Mouse (Mus musculus): ENCODE results near the gene Insc. TPM values are rescaled to one million over a fixed set of nuclear protein-coding genes. Genes with fewer than 3 reads are reported as not detected.

Insc gene
- polyA plus RNA-seq, 1 experiment from 2014 or later: 14.7 TPM

DNA sequence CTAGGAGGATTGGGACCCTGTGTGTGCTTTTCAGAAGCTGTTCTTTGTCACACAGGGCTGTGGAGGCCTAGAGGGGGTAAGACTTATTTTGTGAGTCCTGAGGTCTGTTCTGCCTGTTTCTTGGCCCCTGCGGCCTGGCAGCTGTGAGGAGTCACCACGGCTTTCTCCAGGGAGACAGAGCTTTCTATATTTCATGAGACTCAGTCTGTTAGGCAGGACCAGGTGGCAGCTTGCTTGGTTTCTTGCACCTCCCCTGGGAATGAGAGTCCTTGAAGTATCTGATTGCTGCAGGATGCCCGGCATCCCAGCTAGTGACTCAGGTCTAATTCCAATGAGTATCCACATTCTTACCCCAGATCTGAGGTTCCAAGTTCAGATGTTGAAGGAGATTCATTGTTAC is 21.8 kb downstream of the Insc start:
- no peaks in the 10 kb centered on the region for H3K4me1 ChIP-seq
- H3K27me3 ChIP-seq: no peaks in the 10 kb centered on the region
- 68% methylated on average over 3 of the region's 3 CpGs for WGBS
- no peak overlapping the region for H3K27ac ChIP-seq (replicated peaks)
- ATAC-seq (ENCODE audit: insufficient number of reproducible peaks, low FRiP score, low TSS enrichment, low read depth): no peak
- H3K9ac ChIP-seq: no peak overlapping the region
- no peak overlapping the region for H3K4me2 ChIP-seq (replicated peaks)
- no peak overlapping the region for H3K4me3 ChIP-seq (replicated peaks)
- no peaks in the 10 kb centered on the region for H3K9me3 ChIP-seq (replicated peaks)
- no peaks in the 10 kb centered on the region for H3K36me3 ChIP-seq

DNA sequence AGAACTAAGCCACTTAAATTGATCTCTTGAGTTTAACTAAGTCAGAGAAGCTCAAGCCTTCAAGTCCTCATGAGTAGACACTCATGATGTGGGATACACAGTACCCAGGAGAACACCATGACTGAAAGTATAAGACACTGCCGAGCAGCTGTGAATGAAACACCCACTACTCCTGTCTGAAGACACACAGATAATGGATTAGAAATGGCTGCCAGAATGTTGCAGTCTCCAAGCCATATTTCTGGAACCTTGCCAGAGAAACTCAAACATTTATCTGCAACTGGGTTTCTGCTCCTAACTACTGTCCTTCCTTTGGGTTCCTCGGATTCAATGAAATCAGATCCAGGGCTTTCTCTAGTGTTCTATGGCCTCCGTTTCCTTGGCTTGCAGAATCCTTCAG is 23.0 kb downstream of the Insc start:
- Histone ChIP-seq H3K27me3 (no peaks in the 10 kb centered on the region), H3K9me3 (replicated peaks) (no peaks in the 10 kb centered on the region), H3K4me3 (replicated peaks) (no peak overlapping the region), H3K27ac (replicated peaks) (no peak overlapping the region), H3K36me3 (no peaks in the 10 kb centered on the region), H3K9ac (no peak overlapping the region), H3K4me1 (no peaks in the 10 kb centered on the region), H3K4me2 (replicated peaks) (no peak overlapping the region)
- ATAC-seq (ENCODE audit: insufficient number of reproducible peaks, low FRiP score, low TSS enrichment, low read depth): no peak
- WGBS: 67% methylated on average over 3 of the region's 3 CpGs

GRCm38 (mm10) chr7:114768516-114768915 is 25.0 kb downstream of the Insc start:
- Histone ChIP-seq H3K4me3 (replicated peaks) (no peak overlapping the region), H3K9me3 (replicated peaks) (no peaks in the 10 kb centered on the region), H3K27me3 (no peaks in the 10 kb centered on the region), H3K27ac (replicated peaks) (no peak overlapping the region), H3K9ac (no peak overlapping the region), H3K4me1 (no peaks in the 10 kb centered on the region), H3K36me3 (no peaks in the 10 kb centered on the region), H3K4me2 (replicated peaks) (no peak overlapping the region)
- ATAC-seq (ENCODE audit: insufficient number of reproducible peaks, low FRiP score, low TSS enrichment, low read depth): no peak
- WGBS: 89% methylated on average over 5 of the region's 5 CpGs

DNA sequence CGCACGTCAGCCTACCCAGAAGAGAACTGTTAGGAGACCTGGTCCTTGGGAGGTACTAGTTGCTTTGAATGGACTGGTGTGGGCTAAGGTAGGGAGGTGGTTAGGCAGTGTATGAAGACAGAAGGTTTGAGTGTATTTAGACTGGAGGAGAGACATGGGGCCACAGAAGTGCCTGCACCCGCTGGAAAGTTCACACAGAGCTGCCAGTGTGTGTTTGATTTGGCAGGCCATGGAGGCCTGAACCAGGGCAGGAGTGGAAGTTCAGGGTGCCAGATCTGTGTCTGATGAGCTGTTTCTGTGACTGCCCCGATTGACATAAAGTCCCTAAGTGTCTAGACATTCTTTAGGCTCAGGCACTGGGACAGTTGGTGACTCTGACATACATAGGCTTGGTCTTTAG is 25.5 kb downstream of the Insc start:
- no peaks in the 10 kb centered on the region for H3K27me3 ChIP-seq
- no peak overlapping the region for H3K4me2 ChIP-seq (replicated peaks)
- H3K4me3 ChIP-seq (replicated peaks): no peak overlapping the region
- no peak overlapping the region for H3K9ac ChIP-seq
- WGBS: 77% methylated on average over 4 of the region's 4 CpGs
- no peaks in the 10 kb centered on the region for H3K9me3 ChIP-seq (replicated peaks)
- H3K4me1 ChIP-seq: no peaks in the 10 kb centered on the region
- no peak for ATAC-seq (ENCODE audit: insufficient number of reproducible peaks, low FRiP score, low TSS enrichment, low read depth)
- no peaks in the 10 kb centered on the region for H3K36me3 ChIP-seq
- H3K27ac ChIP-seq (replicated peaks): no peak overlapping the region

- H3K9me3 ChIP-seq (replicated peaks): no peaks in the 10 kb centered on the region
- no peak for ATAC-seq (ENCODE audit: insufficient number of reproducible peaks, low FRiP score, low TSS enrichment, low read depth)
- H3K27ac ChIP-seq (replicated peaks): no peak overlapping the region
- H3K4me3 ChIP-seq (replicated peaks): no peak overlapping the region
- no peaks in the 10 kb centered on the region for H3K27me3 ChIP-seq
- H3K36me3 ChIP-seq: no peaks in the 10 kb centered on the region
- H3K9ac ChIP-seq: no peak overlapping the region
- no peaks in the 10 kb centered on the region for H3K4me1 ChIP-seq
- WGBS: 90% methylated on average over 3 of the region's 3 CpGs
- H3K4me2 ChIP-seq (replicated peaks): no peak overlapping the region
Observed at GRCm38 (mm10) chr7:114770586-114770985, 27.1 kb downstream of the Insc start.

GRCm38 (mm10) chr7:114771801-114772200 is 28.3 kb downstream of the Insc start:
- no peak overlapping the region for H3K9ac ChIP-seq
- no peak overlapping the region for H3K4me2 ChIP-seq (replicated peaks)
- no peak for ATAC-seq (ENCODE audit: insufficient number of reproducible peaks, low FRiP score, low TSS enrichment, low read depth)
- H3K27me3 ChIP-seq: no peaks in the 10 kb centered on the region
- no peak overlapping the region for H3K27ac ChIP-seq (replicated peaks)
- 70% methylated on average over 7 of the region's 7 CpGs for WGBS
- H3K4me3 ChIP-seq (replicated peaks): no peak overlapping the region
- no peaks in the 10 kb centered on the region for H3K9me3 ChIP-seq (replicated peaks)
- H3K4me1 ChIP-seq: no peaks in the 10 kb centered on the region
- no peaks in the 10 kb centered on the region for H3K36me3 ChIP-seq

GRCm38 (mm10) chr7:114773781-114774180 is 30.3 kb downstream of the Insc start:
- Histone ChIP-seq H3K4me1 (no peaks in the 10 kb centered on the region), H3K27me3 (no peaks in the 10 kb centered on the region), H3K27ac (replicated peaks) (no peak overlapping the region), H3K4me3 (replicated peaks) (no peak overlapping the region), H3K4me2 (replicated peaks) (no peak overlapping the region), H3K9ac (no peak overlapping the region), H3K9me3 (replicated peaks) (no peaks in the 10 kb centered on the region), H3K36me3 (no peaks in the 10 kb centered on the region)
- WGBS: 18% methylated on average over 4 of the region's 4 CpGs
- ATAC-seq (ENCODE audit: insufficient number of reproducible peaks, low FRiP score, low TSS enrichment, low read depth): 0 out of 2 replicates have a peak, but pooled peaks have one; percentile 59

GRCm38 (mm10) chr7:114775856-114776255 is 32.4 kb downstream of the Insc start:
- H3K27ac ChIP-seq (replicated peaks): no peak overlapping the region
- no peak overlapping the region for H3K9ac ChIP-seq
- H3K4me3 ChIP-seq (replicated peaks): no peak overlapping the region
- no peaks in the 10 kb centered on the region for H3K36me3 ChIP-seq
- ATAC-seq (ENCODE audit: insufficient number of reproducible peaks, low FRiP score, low TSS enrichment, low read depth): no peak
- no peak overlapping the region for H3K4me2 ChIP-seq (replicated peaks)
- no peaks in the 10 kb centered on the region for H3K27me3 ChIP-seq
- no peaks in the 10 kb centered on the region for H3K9me3 ChIP-seq (replicated peaks)
- no peaks in the 10 kb centered on the region for H3K4me1 ChIP-seq
- 72% methylated on average over 2 of the region's 2 CpGs for WGBS

- no peaks in the 10 kb centered on the region for H3K9me3 ChIP-seq (replicated peaks)
- no peaks in the 10 kb centered on the region for H3K36me3 ChIP-seq
- H3K27me3 ChIP-seq: no peaks in the 10 kb centered on the region
- peak; percentile 69; the same call in 1 of the 2 replicates for ATAC-seq (ENCODE audit: insufficient number of reproducible peaks, low FRiP score, low TSS enrichment, low read depth)
- no peak overlapping the region for H3K4me2 ChIP-seq (replicated peaks)
- no peaks in the 10 kb centered on the region for H3K4me1 ChIP-seq
- H3K9ac ChIP-seq: no peak overlapping the region
- 60% methylated on average over 7 of the region's 7 CpGs for WGBS
- peak overlapping the region; percentile 51; the same call in 1 of the 2 replicates for H3K27ac ChIP-seq (replicated peaks)
- H3K4me3 ChIP-seq (replicated peaks): no peak overlapping the region
Observed at GRCm38 (mm10) chr7:114778156-114778770, 34.8 kb downstream of the Insc start.

- Histone ChIP-seq H3K4me3 (replicated peaks) (no peak overlapping the region), H3K9me3 (replicated peaks) (no peaks in the 10 kb centered on the region), H3K4me2 (replicated peaks) (no peak overlapping the region), H3K27ac (replicated peaks) (peak overlapping the region; percentile 51; the same call in 1 of the 2 replicates), H3K27me3 (no peaks in the 10 kb centered on the region), H3K9ac (no peak overlapping the region), H3K4me1 (no peaks in the 10 kb centered on the region), H3K36me3 (no peaks in the 10 kb centered on the region)
- ATAC-seq (ENCODE audit: insufficient number of reproducible peaks, low FRiP score, low TSS enrichment, low read depth): no peak
- 18% methylated on average over 8 of the region's 8 CpGs for WGBS
Observed at GRCm38 (mm10) chr7:114779056-114779660, 35.7 kb downstream of the Insc start.

DNA sequence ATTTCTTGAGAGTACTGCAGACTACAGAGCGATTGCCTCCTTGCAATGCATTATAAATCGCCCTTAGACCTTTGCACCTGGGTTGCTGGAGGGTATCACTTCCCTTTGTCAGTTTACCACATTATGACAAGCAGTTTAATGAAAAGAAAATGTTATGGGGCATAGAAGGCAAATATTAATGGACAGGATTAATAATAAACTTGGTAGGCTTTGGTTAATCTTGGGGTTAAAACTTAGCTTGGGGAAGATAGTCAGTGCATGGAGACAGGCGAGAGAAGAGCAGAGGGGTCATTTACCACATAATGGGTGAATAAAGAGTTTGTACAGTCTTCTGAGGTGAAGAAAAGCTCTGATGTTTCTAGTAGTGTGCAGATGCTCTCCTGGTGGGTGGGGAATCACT is 39.8 kb downstream of the Insc start:
- no peaks in the 10 kb centered on the region for H3K9me3 ChIP-seq (replicated peaks)
- no peak overlapping the region for H3K9ac ChIP-seq
- WGBS: 77% methylated on average over 3 of the region's 3 CpGs
- no peaks in the 10 kb centered on the region for H3K4me1 ChIP-seq
- no peak overlapping the region for H3K4me3 ChIP-seq (replicated peaks)
- H3K4me2 ChIP-seq (replicated peaks): no peak overlapping the region
- H3K36me3 ChIP-seq: no peaks in the 10 kb centered on the region
- no peak overlapping the region for H3K27ac ChIP-seq (replicated peaks)
- H3K27me3 ChIP-seq: no peaks in the 10 kb centered on the region
- no peak for ATAC-seq (ENCODE audit: insufficient number of reproducible peaks, low FRiP score, low TSS enrichment, low read depth)

GRCm38 (mm10) chr7:114791087-114791486 is 47.6 kb downstream of the Insc start:
- Histone ChIP-seq H3K4me2 (replicated peaks) (no peak overlapping the region), H3K9me3 (replicated peaks) (no peaks in the 10 kb centered on the region), H3K27me3 (no peaks in the 10 kb centered on the region), H3K4me1 (no peaks in the 10 kb centered on the region), H3K27ac (replicated peaks) (no peak overlapping the region), H3K4me3 (replicated peaks) (no peak overlapping the region), H3K36me3 (no peaks in the 10 kb centered on the region), H3K9ac (no peak overlapping the region)
- no peak for ATAC-seq (ENCODE audit: insufficient number of reproducible peaks, low FRiP score, low TSS enrichment, low read depth)
- WGBS: 94% methylated on average over 10 of the region's 10 CpGs
